Mouse (Mus musculus) macrophage (primary cell): Measurements from ENCODE around the gene Nek1. TPM values are rescaled to one million over a fixed set of nuclear protein-coding genes. Genes with fewer than 3 reads are reported as not detected.
"Not testable (repeated sequence)": the region's sequence is repeated elsewhere in the genome, so short reads cannot be mapped to it uniquely, and the experiment has no call there.

Experiments
- H3K27ac ChIP-seq: fragments of 350-480 bp; formaldehyde crosslinking; 2 replicates; pipeline ENCODE4 v1.9.0; 2021
- H3K36me3 ChIP-seq: fragments of 350-480 bp; formaldehyde crosslinking; 2 replicates; pipeline ENCODE4 v1.9.0; 2021; ENCODE audit errors: inconsistent target
- H3K4me3 ChIP-seq: fragments of 350-480 bp; formaldehyde crosslinking; 2 replicates; pipeline ENCODE4 v1.9.0; 2021; ENCODE audit errors: inconsistent target
- H3K79me2 ChIP-seq: fragments of 350-480 bp; formaldehyde crosslinking; 2 replicates; pipeline ENCODE4 v1.9.0; 2021; ENCODE audit errors: inconsistent target
- WGBS: methylation state at CpG from one replicate; pipeline ENCODE4 v1.1.7; 2026; ENCODE audit warnings: inconsistent platforms; ENCODE audit not compliant: missing documents; 5-methylcytosine and 5-hydroxymethylcytosine counted together
- polyA plus RNA-seq: library from polyadenylated mRNA; stranded (reverse); fragments of 250-400 nt; gene quantifications from 3 replicates; pipeline ENCODE4 v1.2.4, GENCODE M21; 2018; ENCODE audit warnings: inconsistent platforms

Gene Nek1
- polyA plus RNA-seq, 1 experiment from 2014 or later: 5.1 TPM

DNA sequence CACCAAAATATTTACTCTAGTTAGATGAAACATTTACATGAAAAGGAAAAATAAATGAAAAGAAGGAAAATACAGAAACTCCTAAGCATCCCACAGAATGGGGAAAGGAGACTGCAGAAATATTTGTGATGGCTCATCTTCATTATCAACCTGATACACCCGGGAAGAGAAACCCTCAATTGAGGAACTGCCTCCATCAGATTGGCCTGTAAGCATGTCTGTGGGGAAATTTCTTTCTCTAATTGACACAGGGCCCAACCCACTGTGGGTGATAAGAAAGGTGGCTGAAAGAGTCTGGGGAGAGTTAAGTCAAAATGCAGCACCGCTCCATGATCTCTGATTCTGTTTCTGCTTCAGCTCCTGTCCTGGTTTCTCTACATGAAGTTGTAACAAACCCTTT, 19.5 kb upstream of the Nek1 start:
- no peak overlapping the region for H3K4me3 ChIP-seq
- H3K27ac ChIP-seq: no peak overlapping the region
- no peaks in the 10 kb centered on the region for H3K36me3 ChIP-seq

DNA sequence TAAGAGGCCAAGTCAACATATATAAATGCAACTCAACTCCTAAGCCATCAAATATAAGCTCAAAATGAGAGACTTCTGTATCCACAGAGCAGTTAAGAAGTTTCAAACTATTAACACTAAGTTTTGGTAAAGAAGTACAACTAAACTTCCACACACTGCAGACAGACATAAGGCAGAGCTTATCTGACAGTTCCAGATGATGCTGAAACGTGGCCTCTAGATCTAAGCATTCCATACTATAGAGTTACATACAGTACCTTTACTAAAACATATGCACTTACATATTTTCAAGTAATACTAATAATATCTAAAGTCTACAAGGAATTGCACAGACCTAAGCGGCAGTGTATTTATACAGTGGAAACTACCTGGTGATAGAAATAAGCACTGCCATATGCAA, 18.2 kb upstream of the Nek1 start:
- peaks cover 100% of the 10 kb centered on the region for H3K79me2 ChIP-seq
- H3K36me3 ChIP-seq: no peaks in the 10 kb centered on the region
- H3K27ac ChIP-seq: no peak overlapping the region
- 93% methylated on average over 2 of the region's 2 CpGs for WGBS
- H3K4me3 ChIP-seq: no peak overlapping the region

More for the DNA sequence above, 19.5 kb upstream of the Nek1 start:
- H3K79me2 ChIP-seq: peaks cover 98% of the 10 kb centered on the region
- 41% methylated on average over 2 of the region's 2 CpGs for WGBS

DNA sequence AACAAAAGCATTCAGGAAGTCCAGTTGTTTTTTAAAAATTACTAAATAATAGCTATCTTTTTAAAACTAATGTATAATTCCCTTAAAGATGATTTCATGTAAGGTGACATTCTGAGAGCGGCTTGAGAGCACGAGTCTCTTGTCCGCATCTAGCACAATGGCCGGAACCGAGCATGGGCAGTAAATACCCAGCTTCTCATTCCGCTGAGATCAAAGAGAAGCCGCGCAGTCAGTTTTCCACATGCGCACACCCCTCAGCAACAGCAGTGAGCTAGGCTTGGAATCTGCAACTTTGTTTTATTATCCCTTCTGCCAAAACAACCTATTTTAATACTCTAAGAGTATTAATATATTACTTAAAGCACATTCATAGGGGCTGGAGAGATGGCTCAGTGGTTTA, 16.2 kb upstream of the Nek1 start:
- H3K27ac ChIP-seq: no peak overlapping the region
- 76% methylated on average over 9 of the region's 9 CpGs for WGBS
- peaks cover 100% of the 10 kb centered on the region for H3K79me2 ChIP-seq
- H3K4me3 ChIP-seq: no peak overlapping the region
- H3K36me3 ChIP-seq: no peaks in the 10 kb centered on the region

DNA sequence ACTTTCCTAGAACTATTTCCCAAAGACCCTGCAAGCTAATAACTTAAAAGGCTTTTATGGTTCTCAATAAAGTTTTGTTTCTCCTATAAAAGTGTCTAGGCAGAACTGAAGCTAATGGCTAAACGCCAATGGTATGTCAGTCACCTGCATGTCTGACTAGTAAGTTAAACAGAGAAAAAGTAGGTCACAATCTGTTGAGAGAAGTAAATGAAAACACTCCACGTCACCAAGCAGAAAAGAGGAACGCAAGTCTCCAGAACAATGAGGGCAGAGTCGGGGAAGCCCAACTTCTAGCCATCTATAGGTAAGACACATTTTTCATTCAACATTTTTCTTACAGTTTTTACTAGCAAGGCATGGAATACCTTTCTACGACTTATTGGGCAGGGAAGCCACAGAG, 14.5 kb upstream of the Nek1 start:
- 49% methylated on average over 5 of the region's 5 CpGs for WGBS
- Histone ChIP-seq H3K36me3 (no peaks in the 10 kb centered on the region), H3K79me2 (peaks cover 91% of the 10 kb centered on the region), H3K4me3 (no peak overlapping the region), H3K27ac (no peak overlapping the region)

DNA sequence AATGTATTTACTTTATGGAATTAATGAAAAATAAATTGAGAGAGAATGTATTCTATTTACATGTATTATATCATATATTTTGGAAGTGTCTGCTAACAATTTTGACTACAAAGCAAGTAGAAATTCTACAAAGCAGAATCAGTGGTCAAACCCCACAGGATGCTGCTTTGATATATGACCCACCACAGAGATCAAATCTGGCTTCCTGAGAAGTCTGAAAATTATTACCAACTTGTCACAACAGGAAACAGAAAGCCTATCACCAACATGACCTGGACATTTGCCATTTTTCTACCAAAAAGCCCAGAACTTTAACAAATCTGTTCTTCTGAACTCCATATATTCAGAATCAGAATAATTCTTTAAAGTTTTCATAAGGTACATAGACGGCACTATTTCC, 11.6 kb upstream of the Nek1 start:
- 27% methylated on average over 1 of the region's 1 CpGs for WGBS
- H3K4me3 ChIP-seq: no peak overlapping the region; the same call in 1 of the 2 replicates
- H3K27ac ChIP-seq: no peak overlapping the region

DNA sequence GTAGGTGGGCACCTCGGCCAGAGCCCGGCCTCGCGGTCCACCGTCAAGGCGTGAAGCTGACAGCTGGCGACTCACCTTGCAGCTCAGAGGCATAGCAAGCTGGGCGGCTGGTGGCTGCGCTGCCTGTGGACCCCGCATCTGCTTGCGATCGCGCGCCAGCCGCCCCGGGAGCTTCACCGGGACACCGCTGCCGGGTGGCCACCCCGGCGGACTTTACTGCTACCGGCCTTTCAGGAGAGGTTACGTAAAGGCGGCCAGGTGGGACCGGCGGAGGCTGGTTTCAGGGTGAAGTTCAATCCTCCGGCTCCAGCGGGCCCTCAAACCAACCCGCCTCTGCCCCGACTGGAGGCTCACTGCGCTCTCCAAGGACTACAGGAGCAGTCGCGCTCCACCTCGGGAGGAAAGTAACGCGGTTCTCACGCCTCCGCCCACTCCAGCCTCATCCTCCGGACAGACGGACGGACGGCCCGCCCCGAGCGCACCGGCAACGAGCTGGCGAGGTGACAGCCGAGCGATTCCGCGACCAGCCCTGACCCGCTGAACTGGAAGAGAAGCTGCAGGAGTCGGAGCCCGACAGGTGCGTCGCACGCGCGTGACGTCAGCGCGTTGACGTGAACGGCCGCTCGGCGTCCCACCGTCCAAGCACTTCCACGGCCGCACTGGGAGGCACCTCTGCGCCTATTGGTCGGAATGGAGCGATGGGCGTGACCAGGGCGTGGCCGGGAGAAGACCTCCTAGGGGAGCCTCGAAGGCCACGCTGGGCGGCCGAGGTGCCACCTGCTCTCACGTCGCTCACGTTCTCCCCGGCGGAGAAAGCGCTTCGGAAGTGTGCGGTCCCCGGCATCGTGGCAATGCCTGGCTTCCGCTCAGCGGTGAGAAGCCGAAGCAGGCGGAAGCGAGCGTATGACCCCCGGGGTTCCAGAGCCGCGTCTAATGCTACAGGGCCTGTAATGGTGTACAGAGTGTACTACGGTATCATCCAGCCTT, 10.0 kb upstream of the Nek1 start, which contains the start of gene Clcn3:
Gene Clcn3 (minus strand): TSS at position 600 of the 987 bp plus-strand sequence.
- Histone ChIP-seq H3K4me3 (peak within 1 kb of the TSS; percentile 64), H3K36me3 (no peaks in the 10 kb centered on the region), H3K79me2 (peaks cover 46% of the 10 kb centered on the region), H3K27ac (peak within 1 kb of the TSS; percentile 44)
- under 1% methylated on average over 77 of the region's 101 CpGs for WGBS

More for the DNA sequence above, 11.6 kb upstream of the Nek1 start:
- Histone ChIP-seq H3K36me3 (no peaks in the 10 kb centered on the region), H3K79me2 (peaks cover 62% of the 10 kb centered on the region)

DNA sequence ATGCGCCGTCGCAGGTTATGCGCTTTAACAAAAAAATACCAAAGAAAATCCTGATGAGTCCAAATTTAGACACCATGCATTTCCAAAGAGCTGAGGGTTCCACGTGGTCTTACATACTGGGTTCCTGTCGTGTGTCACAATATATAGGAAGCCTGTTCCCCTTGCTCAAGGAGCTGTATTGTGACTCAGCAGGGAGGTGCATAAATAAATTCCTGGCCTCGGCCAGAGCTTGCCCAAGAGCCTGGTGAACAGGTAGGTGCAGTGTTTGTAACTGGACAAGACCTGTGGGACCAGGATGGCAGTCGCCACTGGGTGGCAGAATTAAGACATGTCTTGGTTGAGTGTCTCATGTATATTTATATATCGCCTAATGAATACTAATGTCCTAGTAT, 9.3 kb upstream of the Nek1 start:
- H3K4me3 ChIP-seq: peak overlapping the region; percentile 64
- H3K36me3 ChIP-seq: no peaks in the 10 kb centered on the region
- WGBS: 6% methylated on average over 9 of the region's 9 CpGs
- H3K79me2 ChIP-seq: peaks cover 39% of the 10 kb centered on the region
- peak overlapping the region; percentile 44 for H3K27ac ChIP-seq

DNA sequence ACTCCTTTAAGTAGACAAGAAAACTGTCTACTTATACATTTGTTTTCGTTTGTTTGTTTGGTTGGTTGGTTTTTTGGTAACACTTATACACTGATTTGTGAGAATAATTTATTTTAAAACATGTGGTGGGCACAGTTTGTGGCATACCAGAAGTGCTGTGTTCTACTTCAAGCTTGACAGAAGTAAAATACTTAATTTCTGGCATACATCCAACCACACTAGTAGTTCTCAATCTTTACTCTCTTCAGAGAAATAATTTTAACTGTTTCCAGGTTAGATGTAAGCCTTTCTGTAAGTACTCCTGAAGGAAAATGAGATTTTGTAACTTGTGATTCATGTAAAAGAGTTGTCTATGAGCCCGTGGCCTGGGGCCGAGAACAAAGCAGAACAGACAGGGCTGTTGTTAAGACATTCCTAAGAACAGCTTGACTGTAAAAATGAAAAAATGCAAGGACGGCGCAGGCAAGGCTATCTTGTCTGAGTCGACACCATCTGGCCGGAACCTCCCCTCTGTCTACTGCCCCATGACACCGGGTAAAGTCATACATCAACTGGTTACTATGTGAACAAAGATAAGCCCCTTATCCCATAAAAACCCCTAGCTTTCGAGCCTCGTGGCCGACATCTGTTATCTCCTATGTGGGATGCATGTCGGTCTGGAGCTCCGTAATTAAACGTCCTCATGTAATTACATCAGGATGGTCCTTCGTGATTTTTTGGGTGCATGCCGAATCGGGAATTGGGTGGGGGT, 8.6 kb upstream of the Nek1 start:
- H3K36me3 ChIP-seq, H3K27ac ChIP-seq: not testable (repeated sequence)
- Histone ChIP-seq H3K4me3 (peak overlapping the region; percentile 64; the same call in 1 of the 2 replicates), H3K79me2 (peaks cover 32% of the 10 kb centered on the region)
- WGBS: 97% methylated on average over 14 of the region's 17 CpGs

DNA sequence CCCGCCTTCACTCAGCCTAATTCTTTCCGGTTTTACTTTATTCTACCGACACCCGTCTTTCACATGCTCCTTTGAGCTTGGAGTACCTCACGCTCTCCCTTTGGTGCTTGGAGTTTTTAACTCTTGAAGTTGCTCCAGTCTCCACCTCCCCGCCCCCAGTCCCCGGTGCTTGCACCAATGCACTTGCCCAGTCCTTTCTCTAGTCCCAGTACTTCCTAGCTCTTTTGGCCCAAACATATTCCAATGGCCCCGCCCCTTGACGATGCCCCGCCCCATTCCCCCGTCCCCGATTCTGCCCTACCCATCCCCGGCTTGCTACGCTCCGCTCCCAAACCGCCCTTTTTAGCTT, 460 bp upstream of the Nek1 start:
- Histone ChIP-seq H3K79me2 (no peaks in the 10 kb centered on the region), H3K27ac (peak overlapping the region; percentile 70), H3K4me3 (peak overlapping the region; percentile 68), H3K36me3 (no peaks in the 10 kb centered on the region)
- 0% methylated on average over 16 of the region's 16 CpGs for WGBS

DNA sequence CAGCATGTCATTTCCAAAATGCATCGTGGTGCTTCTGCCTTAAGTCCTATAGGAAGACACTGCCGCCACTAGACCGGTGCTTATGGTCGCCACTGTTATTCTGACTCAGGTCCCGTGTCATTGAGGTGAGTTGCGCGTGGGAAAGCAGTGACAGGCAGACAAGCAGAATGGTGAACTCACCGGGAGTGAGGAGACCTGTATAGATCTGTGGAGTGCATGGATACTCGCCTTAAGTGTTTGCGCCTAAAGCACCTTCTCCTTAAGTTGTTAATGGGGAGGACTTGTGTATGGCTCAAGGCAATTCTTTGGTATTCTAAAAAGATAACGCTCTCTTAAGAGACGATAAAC, 618 bp downstream of the Nek1 start:
- peak overlapping the region; percentile 24 for H3K27ac ChIP-seq

DNA sequence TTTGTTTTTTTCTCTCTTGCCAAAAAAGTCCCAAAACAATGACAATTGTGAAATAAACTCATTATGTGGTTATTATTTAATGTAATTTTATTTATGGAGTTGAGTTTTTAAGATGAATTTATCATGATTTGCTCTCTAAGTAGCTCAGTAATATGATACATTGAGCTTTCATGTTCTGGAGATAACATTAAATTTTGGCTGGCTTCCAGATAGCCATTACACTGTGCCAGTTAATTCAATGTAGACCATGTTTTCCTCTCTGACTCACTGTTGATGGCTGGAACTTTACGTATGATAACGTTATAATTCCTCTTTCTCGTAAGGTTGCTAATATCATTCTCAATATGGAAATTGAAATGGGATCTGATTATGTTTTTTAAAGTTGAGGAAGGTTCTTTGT, 3.5 kb downstream of the Nek1 start:
- H3K79me2 ChIP-seq: no peaks in the 10 kb centered on the region
- 81% methylated on average over 3 of the region's 3 CpGs for WGBS
- H3K4me3 ChIP-seq: no peak overlapping the region
- H3K27ac ChIP-seq: no peak overlapping the region
- no peaks in the 10 kb centered on the region for H3K36me3 ChIP-seq

More for the DNA sequence above, 618 bp downstream of the Nek1 start:
- Histone ChIP-seq H3K79me2 (no peaks in the 10 kb centered on the region), H3K4me3 (peak overlapping the region; percentile 68), H3K36me3 (no peaks in the 10 kb centered on the region)
- WGBS: 7% methylated on average over 12 of the region's 12 CpGs

DNA sequence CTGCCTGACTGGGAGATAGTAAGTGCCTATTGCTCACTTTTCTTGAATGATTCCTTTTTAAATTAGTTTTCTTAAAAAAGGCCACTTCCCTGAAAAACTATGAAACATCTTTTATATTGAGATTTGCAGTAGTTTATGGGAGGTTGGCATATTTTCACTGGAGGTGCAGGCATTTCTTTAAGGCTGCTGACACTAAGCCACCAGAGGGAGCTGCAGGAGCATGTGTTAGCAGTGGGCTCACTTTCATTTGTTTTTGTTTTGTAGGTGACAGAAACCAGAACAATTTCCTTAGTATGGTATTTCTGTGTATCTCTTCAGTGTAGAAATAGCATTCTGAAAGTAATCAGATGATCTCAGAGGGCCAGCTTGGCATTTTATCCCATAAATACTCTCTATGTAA, 49.0 kb downstream of the Nek1 start:
- Histone ChIP-seq H3K36me3 (no peaks in the 10 kb centered on the region), H3K27ac (no peak overlapping the region)

DNA sequence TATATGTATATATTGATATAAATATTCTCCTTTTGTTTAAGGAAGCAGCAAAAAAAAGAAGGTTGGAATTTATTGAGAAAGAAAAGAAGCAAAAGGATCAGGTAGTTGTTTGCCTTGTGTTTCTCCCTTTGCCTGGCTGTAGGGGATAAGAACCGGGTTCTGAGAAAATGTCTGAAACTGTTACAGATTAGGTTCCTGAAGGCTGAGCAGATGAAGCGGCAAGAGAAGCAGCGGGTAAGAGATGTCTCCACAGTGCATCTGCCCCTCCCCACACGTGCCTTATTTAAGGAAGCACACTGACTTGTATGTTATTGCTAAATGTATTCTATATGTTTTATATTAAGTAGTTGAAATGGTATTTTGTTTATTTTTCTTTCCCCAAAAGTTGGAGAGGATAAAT, 50.9 kb downstream of the Nek1 start:
- Histone ChIP-seq H3K79me2 (no peaks in the 10 kb centered on the region), H3K27ac (no peak overlapping the region), H3K4me3 (no peak overlapping the region), H3K36me3 (no peaks in the 10 kb centered on the region)
- WGBS: 94% methylated on average over 4 of the region's 4 CpGs

More for the DNA sequence above, 49.0 kb downstream of the Nek1 start:
- H3K79me2 ChIP-seq: no peaks in the 10 kb centered on the region
- no peak overlapping the region for H3K4me3 ChIP-seq

DNA sequence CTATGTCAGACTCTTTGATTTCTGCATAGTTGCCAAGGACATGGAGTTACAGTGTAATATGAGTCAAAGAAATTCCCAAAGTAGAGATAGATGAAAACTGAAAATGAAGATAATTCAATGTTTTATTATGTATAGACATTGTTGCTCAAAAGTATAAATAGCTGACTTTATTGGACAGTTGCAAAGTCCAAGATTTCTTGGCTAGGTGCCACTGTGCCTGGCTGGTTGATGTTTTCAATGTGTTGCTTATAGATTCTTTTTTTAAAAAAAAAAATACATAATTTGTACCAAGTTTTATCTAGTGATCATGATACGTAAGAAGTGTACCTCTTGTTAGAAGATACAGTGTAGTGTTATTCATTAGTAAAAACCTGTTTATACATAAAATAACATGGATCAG, 53.8 kb downstream of the Nek1 start:
- WGBS: 91% methylated on average over 1 of the region's 1 CpGs
- no peak overlapping the region for H3K27ac ChIP-seq
- no peaks in the 10 kb centered on the region for H3K36me3 ChIP-seq
- H3K79me2 ChIP-seq: no peaks in the 10 kb centered on the region
- no peak overlapping the region for H3K4me3 ChIP-seq

DNA sequence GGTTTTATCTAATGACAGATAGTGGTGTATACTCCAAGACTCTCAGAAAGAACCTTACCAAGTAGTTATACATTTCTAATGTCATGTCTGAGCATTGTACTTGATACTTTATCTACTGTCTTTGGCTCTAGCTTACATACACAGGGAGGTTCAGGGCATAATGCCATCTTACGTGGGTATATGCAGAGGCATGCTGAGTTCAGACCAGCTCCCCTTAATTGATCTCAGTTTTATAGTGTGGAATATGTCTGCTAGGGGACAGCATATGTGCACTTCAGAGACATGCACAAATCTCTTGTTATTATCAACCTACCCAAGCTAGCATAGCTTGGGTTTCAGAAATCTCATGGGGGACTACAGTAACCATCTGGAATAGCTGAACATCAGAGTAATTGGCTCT, 60.0 kb downstream of the Nek1 start:
- no peak overlapping the region for H3K27ac ChIP-seq
- H3K79me2 ChIP-seq: no peaks in the 10 kb centered on the region
- H3K36me3 ChIP-seq: no peaks in the 10 kb centered on the region
- 100% methylated on average over 1 of the region's 1 CpGs for WGBS
- no peak overlapping the region for H3K4me3 ChIP-seq
